Mouse (Mus musculus) left cerebral cortex, postnatal 36 days (tissue): ENCODE data around the gene Hif1an. TPM values are rescaled to one million over a fixed set of nuclear protein-coding genes. Genes with fewer than 3 reads are reported as not detected.
A peak's percentile ranks its signal among the peaks of the same experiment; 100 is the strongest.

Source experiments
- DNase-seq, 2 experiments: peaks; one replicate each; pipeline ENCODE4 v3.0.0; 2021 to 2022; ENCODE audit warnings: low spot score in 2 of 2, mixed read lengths in 1 of 2
- intact Hi-C: fragments of 180-260 bp; cut with DNase I; formaldehyde crosslinking; loops from one replicate; pipeline ENCODE4 v1.15.1; 2025
- total RNA-seq, 2 experiments: library from RNA; stranded (reverse); gene quantifications; 2 replicates each; pipeline ENCODE4 v1.2.3; 2021

The Hif1an gene
- 10 to 100 TPM; 26.3 to 31.9 TPM for total RNA-seq

DNA sequence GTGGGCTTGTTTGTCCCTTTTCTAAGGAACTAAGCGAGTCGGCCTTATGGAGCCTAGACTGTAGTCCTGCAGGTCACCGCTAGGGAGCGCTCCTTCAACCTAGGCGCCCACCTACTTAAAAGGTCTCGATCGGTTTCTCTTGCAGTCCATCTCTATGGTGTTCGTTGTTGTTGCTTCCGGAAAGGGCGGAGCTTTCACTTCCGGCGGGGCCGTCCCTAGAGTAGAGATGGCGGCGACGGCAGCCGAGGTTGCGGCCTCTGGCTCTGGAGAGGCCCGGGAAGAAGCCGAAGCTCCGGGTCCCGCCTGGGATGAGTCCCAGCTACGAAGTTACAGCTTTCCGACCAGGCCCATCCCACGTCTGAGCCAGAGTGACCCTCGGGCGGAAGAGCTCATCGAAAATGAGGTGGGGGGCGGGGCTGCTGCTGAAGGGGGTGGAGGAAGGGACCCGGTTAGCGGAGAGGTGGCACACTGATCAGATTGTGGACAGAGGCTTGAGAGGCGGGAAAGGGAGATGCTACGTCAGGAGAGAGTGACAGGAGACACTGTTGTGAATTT lies at the start of gene Hif1an:
TSS of gene Hif1an (plus strand) at position 199 of the 555 bp plus-strand sequence.
- DNase-seq: peak; percentile 93
- intact Hi-C loops: no loop called here

DNA sequence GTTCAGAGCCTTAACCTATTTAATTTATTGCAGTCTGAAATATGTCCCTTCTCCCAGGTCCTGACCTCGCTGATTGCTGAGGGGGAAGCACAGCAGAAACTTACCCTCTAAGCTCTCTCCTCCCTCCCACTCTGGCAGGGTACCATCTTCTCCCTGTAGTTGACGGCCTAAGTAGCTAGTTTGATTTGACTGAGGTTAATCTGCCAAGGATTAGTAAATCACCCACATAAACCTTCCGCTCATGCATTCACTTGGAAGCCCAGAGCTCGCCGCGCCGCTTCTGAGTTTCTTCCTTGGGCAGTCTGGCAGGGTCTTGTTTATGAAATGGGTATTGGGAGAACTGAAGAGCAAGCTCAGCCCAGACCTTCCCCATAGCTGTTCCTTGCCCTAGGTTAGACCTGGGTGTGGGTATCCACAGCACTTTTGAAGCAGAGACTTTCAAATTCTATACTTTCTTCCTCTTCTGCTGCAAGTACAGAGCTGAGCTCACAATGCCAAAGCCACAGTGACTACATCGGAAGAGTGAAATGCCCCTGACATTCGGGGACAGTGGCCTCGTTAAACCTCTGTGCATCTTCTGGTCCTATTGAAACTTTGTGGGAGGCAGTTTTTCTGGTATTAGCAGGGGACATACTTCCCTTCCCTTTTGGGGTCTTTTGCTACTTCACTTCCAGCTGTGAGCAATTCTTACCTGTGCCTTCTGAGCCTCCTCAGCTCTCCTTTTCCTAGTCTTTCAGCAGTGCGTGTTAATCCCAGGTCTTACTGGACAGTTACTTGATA lies 49.4 kb upstream of the Hif1an start:
- intact Hi-C loops: loop anchor here (5.0 kb wide), 1 partner anchor 724 kb away; the partner anchor contains the start of gene Lbx1

DNA sequence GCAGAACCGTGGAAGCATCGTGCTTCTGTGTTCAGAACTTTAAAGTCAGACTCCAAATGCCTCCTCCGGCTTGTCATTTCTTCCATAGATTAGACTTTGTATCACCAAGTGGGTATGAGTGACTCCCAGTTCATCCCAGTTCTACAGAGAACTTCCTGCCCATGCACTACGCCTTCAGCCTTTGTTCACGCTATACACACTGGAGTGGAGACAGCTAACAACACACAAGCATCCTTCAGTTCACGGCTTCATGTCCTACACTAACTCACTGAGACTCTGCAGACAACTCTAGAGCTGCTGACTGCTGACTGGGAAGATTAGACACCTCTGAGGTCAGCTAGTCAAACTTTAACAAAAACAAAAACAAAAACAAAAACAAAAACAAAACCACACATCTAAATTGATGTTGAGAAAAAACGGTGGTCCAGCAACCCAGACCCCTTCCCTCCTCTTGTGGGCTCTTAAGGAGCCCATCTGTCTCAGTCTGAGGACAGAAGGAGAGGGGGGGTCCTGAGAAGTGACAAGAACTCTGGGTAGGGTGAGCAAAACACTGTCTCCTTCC lies 48.6 kb upstream of the Hif1an start:
- intact Hi-C loops: loop anchor here (5.0 kb wide), 1 partner anchor 723 kb away; the partner anchor contains the start of gene Lbx1
- no peak for DNase-seq

More for the DNA sequence above, 49.4 kb upstream of the Hif1an start:
- no peak for DNase-seq

DNA sequence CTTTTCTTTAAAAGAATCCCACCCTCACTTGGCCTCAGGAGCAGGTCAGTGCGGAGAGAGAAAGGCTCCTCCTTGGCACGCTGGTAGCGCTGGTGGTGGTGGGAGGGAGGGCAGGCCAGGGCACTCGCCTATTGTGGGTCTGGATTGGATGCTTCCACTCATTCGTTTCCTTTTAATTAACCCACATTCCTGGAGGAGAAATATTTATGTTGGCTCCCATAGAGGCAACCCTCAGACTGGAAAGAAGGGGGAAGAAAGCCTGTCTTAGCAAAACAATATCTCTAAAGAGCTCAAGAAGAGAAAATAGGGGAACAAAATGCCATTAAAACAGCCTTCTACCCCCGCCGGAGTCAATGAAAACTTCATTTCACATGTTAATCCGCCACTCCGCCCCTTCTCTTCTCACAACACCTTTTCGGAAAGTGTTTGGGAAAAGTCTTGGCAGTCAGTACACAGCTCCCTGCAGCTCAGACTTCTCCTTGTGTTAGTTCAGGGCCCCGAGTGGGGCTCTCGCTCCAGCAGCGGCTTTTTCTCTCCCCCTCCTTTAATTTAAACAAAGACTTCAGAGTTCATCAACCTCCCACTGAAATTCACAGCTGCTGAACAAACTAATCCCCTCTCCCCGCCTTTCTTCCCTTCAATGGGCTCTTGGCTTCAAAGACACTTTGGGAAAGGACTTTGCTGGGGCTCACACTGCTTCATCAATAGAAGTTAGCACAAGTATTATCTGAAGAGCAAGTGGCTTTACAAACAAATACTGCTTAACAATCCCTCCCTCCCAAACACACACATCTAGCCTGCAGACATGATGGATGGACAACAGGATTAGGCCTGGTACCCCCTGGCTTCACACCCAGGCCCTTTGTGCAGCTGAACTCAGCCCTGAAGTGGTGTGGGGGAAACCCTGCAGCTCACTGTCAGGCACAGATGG lies 47.9 kb upstream of the Hif1an start:
- DNase-seq: no peak
- intact Hi-C loops: loop anchor here (5.0 kb wide), 1 partner anchor 723 kb away; the partner anchor contains the start of gene Lbx1

DNA sequence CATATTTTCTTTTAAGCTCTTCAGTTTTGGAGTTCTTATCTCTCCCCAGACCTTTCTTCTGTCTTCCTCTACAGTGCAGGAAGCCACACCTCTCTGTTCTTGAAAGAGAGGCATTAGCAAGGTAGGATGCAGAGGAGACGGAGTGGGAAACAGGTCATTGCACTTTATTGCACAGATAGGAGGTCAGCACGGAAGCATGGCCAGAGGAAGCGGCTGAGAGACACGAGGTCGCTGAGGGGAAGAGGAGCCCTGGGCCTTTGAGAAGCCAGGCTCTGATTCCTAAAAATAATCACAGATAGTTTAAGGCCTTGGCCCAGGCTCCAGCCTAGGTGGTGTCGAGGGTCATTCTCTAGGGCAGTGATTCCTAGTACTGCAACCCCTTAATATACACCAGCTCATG lies 46.9 kb upstream of the Hif1an start:
- intact Hi-C loops: no loop called here
- DNase-seq: no peak

DNA sequence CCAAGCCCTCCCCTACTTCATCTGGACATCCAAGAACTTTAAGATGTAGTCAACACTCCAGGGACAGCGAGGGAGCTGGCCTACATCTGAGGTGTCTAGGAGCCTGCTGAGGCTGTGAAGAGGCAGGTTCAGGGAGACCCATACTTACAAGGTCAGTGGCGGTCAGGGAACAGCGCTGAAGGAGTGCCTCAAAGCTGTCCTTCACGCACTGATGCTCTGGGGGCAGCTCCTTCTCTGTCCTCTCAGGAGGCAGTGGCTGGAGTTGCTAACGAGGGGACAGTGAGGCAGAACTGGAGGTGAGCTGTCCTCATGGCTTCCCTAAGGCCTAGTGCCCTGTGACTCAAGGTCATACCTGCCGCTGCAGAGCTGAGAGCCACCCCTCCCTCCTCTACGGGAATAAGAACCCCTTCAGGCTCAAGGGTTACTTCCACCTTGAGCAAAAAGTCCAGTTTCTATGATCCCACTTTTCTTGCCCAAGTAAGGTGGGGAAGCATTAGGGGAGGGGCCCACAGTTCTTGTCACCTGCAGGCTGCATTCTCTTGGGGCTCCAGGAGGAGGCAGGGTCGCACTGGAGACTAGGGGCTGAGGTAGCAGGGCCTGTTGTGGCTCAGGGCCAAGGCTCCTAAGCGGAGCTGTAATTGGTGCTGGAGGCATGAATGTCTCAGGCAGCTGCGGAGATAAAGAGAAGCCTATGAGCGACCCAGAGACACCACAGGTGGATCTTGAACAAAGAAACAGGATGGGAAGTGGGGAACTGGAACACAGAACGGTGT lies 44.5 kb upstream of the Hif1an start:
- intact Hi-C loops: no loop called here
- no peak for DNase-seq

DNA sequence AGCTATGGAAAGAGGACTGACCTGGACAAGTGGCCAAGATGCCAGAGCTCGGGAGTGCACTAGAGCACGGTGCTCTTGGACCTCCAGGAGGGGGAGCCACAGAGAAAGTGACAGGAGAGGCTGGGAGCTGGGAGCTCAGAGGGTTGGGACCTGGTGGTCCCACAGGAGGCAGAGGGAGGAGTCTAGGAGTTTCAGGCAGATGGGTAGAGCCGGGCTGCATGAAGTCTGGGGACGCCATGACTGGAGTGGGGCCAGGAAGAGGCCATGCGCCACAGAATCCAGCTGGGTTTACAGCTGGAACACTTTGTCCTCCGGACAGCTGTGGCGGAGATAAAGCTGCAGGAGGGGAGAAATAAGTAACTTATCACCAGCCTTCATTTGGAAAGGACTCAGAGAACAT lies 43.5 kb upstream of the Hif1an start:
- intact Hi-C loops: no loop called here
- DNase-seq: no peak

DNA sequence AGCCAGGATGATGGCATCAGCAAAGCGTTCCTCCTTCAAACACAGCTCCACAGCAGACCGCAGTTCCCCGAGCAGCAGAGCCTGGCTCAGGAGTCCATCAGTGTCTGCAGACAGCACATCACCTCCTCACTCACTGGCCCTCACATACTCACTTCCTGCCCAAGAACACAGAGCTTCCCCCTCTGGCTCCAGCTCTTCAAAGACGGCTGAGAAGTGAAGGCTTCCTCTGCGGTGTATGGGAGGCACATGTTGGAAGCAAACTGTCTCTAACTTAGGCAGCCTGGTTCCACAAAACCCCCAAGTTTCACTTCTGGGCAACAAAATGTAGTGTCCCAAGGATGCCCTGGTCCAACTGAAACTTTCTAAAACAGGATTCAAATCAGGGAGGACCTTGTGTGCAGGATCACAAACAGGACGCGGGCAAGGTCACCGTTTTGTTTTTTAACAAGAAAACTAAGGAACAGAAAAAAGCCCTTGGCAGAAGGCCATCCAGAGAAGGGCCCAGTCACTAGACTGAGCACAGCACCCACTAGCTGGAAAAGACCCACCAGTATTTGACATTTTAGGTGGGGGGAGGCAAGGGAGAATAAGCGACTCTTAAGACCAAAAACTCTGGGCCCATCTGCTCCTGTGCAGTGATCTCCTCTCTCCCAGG lies 37.0 kb upstream of the Hif1an start:
- intact Hi-C loops: no loop called here
- no peak for DNase-seq

DNA sequence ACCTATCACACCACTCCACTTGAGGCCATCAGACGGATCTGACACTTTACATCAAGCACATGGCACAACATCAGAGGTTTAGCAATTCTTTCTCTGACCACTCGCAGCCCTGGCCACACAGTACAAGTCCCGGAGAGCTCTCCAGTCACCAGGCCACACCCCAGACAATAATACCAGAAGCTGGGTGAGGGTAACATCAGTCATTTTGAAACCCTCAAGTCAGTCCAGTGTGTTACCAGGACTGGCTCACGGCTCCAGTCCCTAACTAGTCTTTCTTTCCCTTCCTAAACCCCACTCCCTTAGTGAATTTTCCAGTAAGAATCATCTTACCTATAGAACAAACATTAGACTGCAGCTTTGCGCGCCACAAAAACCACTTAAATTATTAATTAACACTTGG lies 32.6 kb upstream of the Hif1an start:
- intact Hi-C loops: no loop called here
- DNase-seq: no peak

DNA sequence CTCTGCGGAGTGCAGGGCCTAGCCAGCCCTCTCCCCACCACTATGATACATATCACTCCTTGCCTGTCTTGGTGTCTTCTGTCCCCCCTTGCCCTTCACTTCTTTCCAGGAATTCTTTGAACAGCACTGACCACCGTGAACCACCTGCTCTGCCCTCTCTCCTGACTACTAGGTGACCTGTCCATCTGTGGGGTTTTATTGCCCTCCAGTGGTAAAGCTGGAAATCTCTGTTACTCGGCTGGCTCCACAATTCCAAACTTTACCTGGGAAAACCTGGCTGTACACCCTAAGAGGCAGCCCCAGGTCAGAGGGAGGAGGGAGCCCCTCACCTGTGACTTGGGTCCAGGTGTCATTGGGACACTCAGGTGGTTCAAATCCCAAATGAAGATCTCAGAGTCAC lies 27.3 kb upstream of the Hif1an start:
- DNase-seq: no peak
- intact Hi-C loops: no loop called here

DNA sequence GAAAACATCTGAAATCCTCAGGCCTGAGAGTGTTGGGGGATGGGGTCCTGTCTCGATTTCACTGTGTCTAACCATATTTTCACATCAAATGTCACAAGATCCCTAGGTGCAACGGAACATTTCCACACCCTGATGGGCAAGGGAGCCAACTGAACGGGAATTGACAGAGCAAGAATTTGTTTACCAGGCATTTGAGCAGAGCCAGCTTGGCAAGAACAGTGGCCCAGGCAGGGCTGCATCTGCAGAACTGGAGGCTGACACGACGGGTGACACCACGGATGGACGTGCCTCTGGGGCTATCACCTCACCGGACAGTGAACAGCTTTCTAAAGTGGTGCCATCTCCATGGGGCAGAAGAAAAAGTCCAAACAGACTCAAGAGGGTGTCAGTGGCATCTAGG lies 25.2 kb upstream of the Hif1an start:
- DNase-seq: no peak
- intact Hi-C loops: no loop called here

DNA sequence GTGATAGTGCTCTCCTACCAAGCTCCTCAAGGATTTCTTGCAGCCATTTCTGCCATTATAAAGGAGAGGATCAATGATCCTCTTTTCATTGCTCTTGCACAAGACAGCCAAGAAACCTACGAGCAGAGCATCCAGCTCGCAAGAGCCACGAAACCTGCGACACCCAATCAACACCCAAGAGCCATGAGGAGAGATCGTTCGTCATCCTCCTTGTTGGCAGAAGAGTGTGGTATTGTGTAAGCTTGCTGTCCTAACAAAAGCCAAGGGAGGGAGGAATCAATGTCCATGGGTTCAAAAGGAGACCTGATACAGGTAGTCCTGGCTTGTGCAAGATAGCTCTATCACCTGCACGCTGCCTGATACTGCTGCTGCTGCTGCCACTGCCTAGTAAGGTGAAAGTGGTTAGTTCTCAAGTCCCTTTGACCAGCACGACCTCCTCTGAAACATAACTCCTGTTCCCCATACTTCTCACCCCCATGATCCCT lies 19.9 kb upstream of the Hif1an start:
- intact Hi-C loops: loop anchor here (5.0 kb wide), 1 partner anchor 380 kb away; no protein-coding TSS in a partner anchor

DNA sequence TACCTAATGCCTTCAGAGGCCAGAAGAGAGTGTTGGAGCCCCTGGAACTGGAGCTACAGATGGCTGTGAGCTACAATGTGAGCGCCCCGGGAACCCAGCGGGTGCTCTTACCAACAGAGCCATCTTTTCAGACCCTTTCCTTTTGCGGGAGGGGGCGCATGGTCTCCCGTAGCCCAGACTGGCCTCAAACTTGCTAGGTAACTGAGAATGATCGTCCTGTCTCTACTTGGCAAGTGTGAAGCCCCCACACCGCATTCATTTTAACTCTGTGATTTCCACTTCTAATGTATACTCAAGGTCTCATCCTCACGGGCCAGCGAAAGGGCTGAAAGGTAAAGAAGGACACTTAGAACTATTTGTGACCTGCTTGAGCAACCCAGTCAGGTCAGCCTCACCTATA lies 18.3 kb upstream of the Hif1an start:
- intact Hi-C loops: loop anchor here (5.0 kb wide), 1 partner anchor 382 kb away; no protein-coding TSS in a partner anchor

More for the DNA sequence above, 19.9 kb upstream of the Hif1an start:
- no peak for DNase-seq

DNA sequence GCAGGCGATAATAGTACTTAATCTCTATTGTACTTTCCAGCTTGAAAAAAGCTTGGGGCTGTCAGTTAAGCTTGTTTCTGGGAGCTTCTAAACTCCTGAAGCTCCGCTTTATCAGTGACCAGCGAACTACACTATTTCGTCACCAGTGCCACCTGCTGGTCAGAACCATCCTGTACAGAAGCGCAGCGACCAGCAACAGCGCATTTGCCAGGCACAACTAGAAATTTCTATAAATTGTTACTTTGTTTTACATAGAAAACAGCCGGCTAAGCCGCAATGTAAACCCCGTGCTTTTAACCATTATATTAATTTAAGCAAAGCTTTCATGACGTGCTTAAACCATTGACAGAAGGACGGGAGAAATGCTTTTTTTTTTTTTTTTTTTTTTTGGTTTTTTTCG lies 17.9 kb upstream of the Hif1an start:
- DNase-seq: peak; percentile 33 to 46
- intact Hi-C loops: loop anchor here (5.0 kb wide), 1 partner anchor 382 kb away; no protein-coding TSS in a partner anchor

More for the DNA sequence above, 18.3 kb upstream of the Hif1an start:
- no peak for DNase-seq

DNA sequence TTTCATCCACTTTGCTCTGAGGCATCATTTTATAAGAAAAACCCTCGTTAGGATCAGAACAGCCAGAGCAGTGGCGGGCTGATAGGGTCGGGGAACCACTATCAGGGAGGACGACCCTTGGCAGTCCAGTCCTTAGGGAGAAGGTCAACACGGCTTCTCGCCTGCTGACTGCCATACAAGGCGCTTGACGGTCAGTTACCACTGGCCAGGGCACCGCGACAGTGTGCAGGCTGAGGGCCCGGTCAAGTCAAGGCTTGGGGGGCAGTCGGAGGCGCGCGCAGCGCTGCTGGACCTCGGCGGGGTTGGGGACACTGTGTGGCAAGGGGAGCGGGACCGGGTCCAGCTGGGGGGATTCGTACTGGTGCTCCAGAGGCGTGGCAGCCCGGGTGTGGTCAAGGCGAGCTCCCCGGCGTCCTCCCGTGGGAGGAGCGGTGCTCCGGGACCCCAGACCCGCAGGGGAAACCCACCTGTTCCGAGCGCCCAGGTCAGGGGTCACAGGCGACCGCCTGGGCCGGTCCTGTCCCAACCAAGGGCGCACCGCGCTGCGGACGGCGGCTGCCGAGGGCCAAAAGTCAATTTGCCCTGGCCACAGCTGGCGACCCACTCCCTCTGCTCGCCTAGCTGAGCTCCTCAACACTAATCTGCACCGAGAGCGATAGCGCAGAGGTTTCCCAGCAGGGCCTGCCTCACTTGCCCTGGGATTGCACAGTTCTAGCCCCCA lies 17.2 kb upstream of the Hif1an start, which contains the start of gene Sec31b:
TSS of gene Sec31b (minus strand) at position 544 of the 721 bp plus-strand sequence.
- intact Hi-C loops: no loop called here
- DNase-seq: no peak

DNA sequence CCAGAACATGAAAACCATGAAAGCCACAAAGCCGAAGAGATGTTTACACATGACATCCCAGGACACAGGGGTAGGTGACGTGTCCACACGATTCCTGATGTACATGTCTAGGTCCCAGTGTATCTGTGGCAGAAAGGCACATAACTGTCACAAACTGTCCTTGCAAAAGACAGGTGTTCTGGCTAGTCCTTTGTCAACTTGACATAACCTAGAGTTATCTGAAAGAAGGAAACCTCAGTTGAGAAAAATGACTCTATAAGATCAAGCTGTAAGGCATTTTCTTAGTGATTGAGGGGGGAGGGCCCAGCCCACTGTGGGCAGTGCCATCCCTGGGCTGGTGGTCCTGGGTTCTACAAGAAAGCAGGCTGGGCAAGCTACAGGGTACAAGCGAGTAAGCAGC lies 9.9 kb upstream of the Hif1an start, which contains the start of gene Gm20538:
TSS of gene Gm20538 (minus strand) at position 101 of the 400 bp plus-strand sequence.
- intact Hi-C loops: no loop called here
- no peak for DNase-seq

DNA sequence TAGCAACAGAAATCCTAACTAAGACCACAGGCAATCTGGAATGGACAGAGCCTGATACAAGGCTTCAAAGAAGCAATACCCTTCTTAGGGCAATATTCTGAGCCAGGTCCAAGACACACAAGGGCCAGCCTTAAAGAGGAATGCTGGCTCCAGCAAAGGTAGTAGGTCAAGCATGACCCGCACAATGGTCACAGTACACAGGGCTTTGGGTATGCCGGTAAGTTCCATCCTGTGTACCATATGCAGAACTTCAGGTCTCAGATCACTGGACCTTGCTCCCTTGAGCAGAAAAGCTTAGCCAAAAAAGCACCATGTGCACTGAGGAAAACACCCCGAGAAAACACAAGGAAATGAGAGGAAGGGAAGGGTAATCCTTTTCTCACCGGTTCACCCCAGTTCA lies 9.4 kb upstream of the Hif1an start:
- intact Hi-C loops: no loop called here

More for the DNA sequence above, 9.4 kb upstream of the Hif1an start:
- no peak for DNase-seq
